Mouse (Mus musculus) spleen, adult 2 months (tissue): ENCODE data around the gene Btla. TPM values are rescaled to one million over a fixed set of nuclear protein-coding genes. Genes with fewer than 3 reads are reported as not detected.

Experiments
- DNase-seq, 2 experiments: peaks; one replicate each; pipeline versions ENCODE4 v3.0.0 to v3.0.0-alpha.2; 2012 to 2021; ENCODE audit warnings: low spot score in 2 of 2, low read depth in 1 of 2
- H3K27ac ChIP-seq: fragments of 200-500 bp; 2 replicates; pipeline ENCODE4 v1.5.1; 2012; ENCODE audit warnings: low read length, inconsistent platforms; ENCODE audit not compliant: insufficient read depth
- H3K27me3 ChIP-seq: fragments of 200-500 bp; 2 replicates; pipeline ENCODE4 v1.6.1; 2012; ENCODE audit warnings: mild to moderate bottlenecking, moderate library complexity, low read length, inconsistent platforms; ENCODE audit not compliant: control insufficient read depth, insufficient read depth
- H3K36me3 ChIP-seq: fragments of 200-500 bp; 2 replicates; pipeline ENCODE4 v1.6.1; 2012; ENCODE audit warnings: mild to moderate bottlenecking, low read length, inconsistent platforms; ENCODE audit not compliant: control insufficient read depth, insufficient read depth
- H3K4me1 ChIP-seq: fragments of 200-500 bp; 2 replicates; pipeline ENCODE4 v1.6.1; 2011; ENCODE audit warnings: inconsistent platforms; ENCODE audit not compliant: control insufficient read depth, insufficient read depth, insufficient read length
- H3K4me3 ChIP-seq: fragments of 200-500 bp; 2 replicates; pipeline ENCODE4 v1.5.1; 2011; ENCODE audit warnings: mild to moderate bottlenecking, inconsistent platforms; ENCODE audit not compliant: insufficient read depth, insufficient read length; ENCODE audit errors: extremely low read depth
- CTCF ChIP-seq: fragments of 200-500 bp; IDR thresholded peaks from 2 replicates; pipeline ENCODE4 v1.5.1; 2011; ENCODE audit warnings: mild to moderate bottlenecking, inconsistent platforms; ENCODE audit not compliant: insufficient read depth, insufficient read length, insufficient replicate concordance; ENCODE audit errors: extremely low read depth
- POLR2A ChIP-seq: fragments of 200-500 bp; IDR thresholded peaks from 2 replicates; pipeline ENCODE4 v1.6.1; 2011; ENCODE audit warnings: low read depth, low read length, inconsistent platforms
- WGBS: fragments of 180-500 bp; shearing (Covaris S2); methylation state at CpG from one replicate; pipeline ENCODE4 v1.1.7; 2018; 5-methylcytosine and 5-hydroxymethylcytosine counted together
- polyA plus RNA-seq: library from polyadenylated mRNA; depleted of rRNA; stranded (reverse); fragments of >200 nt; gene quantifications from 2 replicates; pipeline ENCODE4 v1.2.3, GENCODE M21; 2012

Gene Btla
- polyA plus RNA-seq, 1 experiment: 26.3 TPM

- H3K27ac ChIP-seq: peak overlapping the region; percentile 37; the same call in 1 of the 2 replicates
- no peaks in the 10 kb centered on the region for H3K27me3 ChIP-seq
- peaks cover 13% of the 10 kb centered on the region for H3K4me1 ChIP-seq
- no peak for DNase-seq
- WGBS: 68% methylated on average over 3 of the region's 3 CpGs
- peaks cover 9% of the 10 kb centered on the region for H3K36me3 ChIP-seq
- no peak overlapping the region for H3K4me3 ChIP-seq
- TF ChIP-seq POLR2A (no peak), CTCF (no peak)
Measured at GRCm38 (mm10) chr16:45233007-45233406, 8.9 kb downstream of the Btla start.

GRCm38 (mm10) chr16:45242700-45243099, 18.6 kb downstream of the Btla start:
- WGBS: 96% methylated on average over 1 of the region's 1 CpGs
- no peak overlapping the region for H3K27ac ChIP-seq
- no peak for DNase-seq
- peaks cover 43% of the 10 kb centered on the region for H3K36me3 ChIP-seq
- no peak for TF ChIP-seq POLR2A
- TF ChIP-seq CTCF: no peak
- H3K4me1 ChIP-seq: no peaks in the 10 kb centered on the region
- H3K4me3 ChIP-seq: no peak overlapping the region
- no peaks in the 10 kb centered on the region for H3K27me3 ChIP-seq

- no peak overlapping the region for H3K4me3 ChIP-seq
- H3K4me1 ChIP-seq: no peaks in the 10 kb centered on the region; the same call in 1 of the 2 replicates
- no peak for DNase-seq
- 89% methylated on average over 3 of the region's 3 CpGs for WGBS
- peaks cover 48% of the 10 kb centered on the region for H3K36me3 ChIP-seq
- TF ChIP-seq CTCF: no peak
- no peak for TF ChIP-seq POLR2A
- H3K27me3 ChIP-seq: no peaks in the 10 kb centered on the region
- H3K27ac ChIP-seq: no peak overlapping the region
Measured at GRCm38 (mm10) chr16:45244930-45245472, 20.9 kb downstream of the Btla start.

- Histone ChIP-seq H3K27ac (no peak overlapping the region; the same call in 1 of the 2 replicates), H3K4me3 (no peak overlapping the region), H3K36me3 (peaks cover 44% of the 10 kb centered on the region), H3K4me1 (peaks cover 18% of the 10 kb centered on the region), H3K27me3 (no peaks in the 10 kb centered on the region)
- no peak for DNase-seq
- WGBS: 83% methylated on average over 2 of the region's 2 CpGs
- TF ChIP-seq CTCF (no peak), POLR2A (no peak)
Measured at GRCm38 (mm10) chr16:45249761-45250160, 25.6 kb downstream of the Btla start.

GRCm38 (mm10) chr16:45250317-45250716, 26.2 kb downstream of the Btla start:
- Histone ChIP-seq H3K4me1 (peaks cover 18% of the 10 kb centered on the region), H3K27me3 (no peaks in the 10 kb centered on the region), H3K36me3 (peaks cover 41% of the 10 kb centered on the region), H3K4me3 (no peak overlapping the region), H3K27ac (peak overlapping the region; percentile 67)
- no peak for DNase-seq
- no peak for TF ChIP-seq CTCF
- TF ChIP-seq POLR2A: no peak

GRCm38 (mm10) chr16:45251773-45252413, 27.8 kb downstream of the Btla start:
- WGBS: 22% methylated on average over 6 of the region's 6 CpGs
- peaks cover 30% of the 10 kb centered on the region for H3K36me3 ChIP-seq
- DNase-seq: peak in 1 of 2 experiments; percentile 61
- peaks cover 18% of the 10 kb centered on the region for H3K4me1 ChIP-seq
- TF ChIP-seq CTCF: no peak
- TF ChIP-seq POLR2A: no peak
- H3K27ac ChIP-seq: peak overlapping the region; percentile 91
- H3K27me3 ChIP-seq: no peaks in the 10 kb centered on the region
- H3K4me3 ChIP-seq: no peak overlapping the region
